Comparison of ENCODE assay signal across 8 mouse cellular contexts in the genomic region with DNA sequence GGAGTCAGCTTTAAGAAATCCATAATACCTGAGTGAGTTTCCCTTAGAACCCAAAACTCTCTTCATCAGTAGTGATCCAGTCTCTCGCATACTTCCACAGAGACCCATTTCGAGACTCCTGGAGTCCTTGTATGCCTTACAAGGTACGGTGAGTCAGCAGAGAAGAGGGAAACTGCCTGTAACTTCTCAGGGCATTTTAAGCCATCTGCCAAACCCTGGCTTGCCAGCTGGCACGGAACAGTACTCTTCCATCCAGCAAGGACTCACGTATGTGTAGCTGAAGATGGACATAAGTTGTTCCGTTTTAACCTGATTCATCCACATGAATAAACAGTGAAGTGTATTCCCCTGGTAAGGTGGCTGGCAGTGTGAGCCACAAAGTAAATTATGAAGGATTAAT.
DNase-seq lines count a peak whose midpoint lies in the region; ATAC-seq and TF ChIP-seq lines count a peak whose summit lies in the region.
"Had no signal": no experiment of that assay in that cellular context is flagged by ENCODE, and none has a peak within 500 bp of the region (broad histone marks: within the 10 kb centered on the region; RNA-seq: fewer than 3 reads in every experiment).

No protein-coding gene starts in this region.

- H3K9ac ChIP-seq in stomach, postnatal 0 days (ENCODE audit: low read length): no peak overlapping the region
- no peak overlapping the region for H3K9ac ChIP-seq in forebrain, embryonic 16.5 days (replicated peaks; ENCODE audit: low read depth, low read length)
- H3K9ac ChIP-seq: heart, embryonic 15.5 days had no signal

- no peak overlapping the region for H3K4me3 ChIP-seq in stomach, postnatal 0 days (ENCODE audit: low read depth, low read length)
- H3K4me3 ChIP-seq in forebrain, embryonic 16.5 days (replicated peaks; ENCODE audit: low read length): no peak overlapping the region
- H3K4me3 ChIP-seq: heart, embryonic 15.5 days had no signal

- H3K27me3 ChIP-seq in stomach, postnatal 0 days (ENCODE audit: control insufficient read depth, insufficient read depth, low read length): no peaks in the 10 kb centered on the region
- H3K27me3 ChIP-seq in forebrain, embryonic 16.5 days (replicated peaks; ENCODE audit: control insufficient read depth, insufficient read depth, low read length): no peaks in the 10 kb centered on the region
- H3K27me3 ChIP-seq: heart, embryonic 15.5 days had no signal

- H3K36me3 ChIP-seq in stomach, postnatal 0 days (ENCODE audit: control insufficient read depth, insufficient read depth, low read length): no peaks in the 10 kb centered on the region
- H3K36me3 ChIP-seq in forebrain, embryonic 16.5 days (ENCODE audit: control insufficient read depth, insufficient read depth): no peaks in the 10 kb centered on the region
- H3K36me3 ChIP-seq: heart, embryonic 15.5 days had no signal

- ATAC-seq in stomach, postnatal 0 days (ENCODE audit: low FRiP score, low TSS enrichment): peak; percentile 67; the same call in 1 of the 2 replicates
- ATAC-seq in forebrain, embryonic 16.5 days: no peak

- no peak for TF ChIP-seq CTCF in stomach, postnatal 0 days (IDR thresholded peaks at IDR 0.05; ENCODE audit: low read depth)

- H3K4me2 ChIP-seq in stomach, postnatal 0 days (replicated peaks; ENCODE audit: low read depth): no peak overlapping the region
- H3K4me2 ChIP-seq in forebrain, embryonic 16.5 days (ENCODE audit: low read length): no peak overlapping the region
- H3K4me2 ChIP-seq: heart, embryonic 15.5 days had no signal

- H3K27ac ChIP-seq in stomach, postnatal 0 days (replicated peaks): no peak overlapping the region
- H3K27ac ChIP-seq in forebrain, embryonic 16.5 days (ENCODE audit: low read length): no peak overlapping the region
- H3K27ac ChIP-seq: heart, embryonic 15.5 days had no signal

- H3K4me1 ChIP-seq in stomach, postnatal 0 days (replicated peaks; ENCODE audit: control insufficient read depth, insufficient read depth): no peaks in the 10 kb centered on the region
- H3K4me1 ChIP-seq in forebrain, embryonic 16.5 days (replicated peaks; ENCODE audit: control insufficient read depth, insufficient read depth, low read length): no peaks in the 10 kb centered on the region

- 59% methylated on average over 6 of the region's 6 CpGs for WGBS in stomach, postnatal 0 days
- 83% methylated on average over 6 of the region's 6 CpGs for WGBS in forebrain, embryonic 16.5 days

- DNase-seq in layer of hippocampus, adult 9-11 months: peak; percentile 6
- DNase-seq in layer of hippocampus, postnatal 25 days (ENCODE audit: extremely low spot score in 1 of 2, low spot score in 1 of 2): no peak
- DNase-seq in adrenal gland, postnatal 14 days: peak; percentile 63
- peak; percentile 27 to 47 for DNase-seq in heart, postnatal 10 days
- DNase-seq in stomach, postnatal 0 days (ENCODE audit: low spot score): peak; percentile 42
- DNase-seq in gastrocnemius, adult 8-10 months (ENCODE audit: low spot score in 2 of 2): no peak

- H3K9me3 ChIP-seq in stomach, postnatal 0 days (ENCODE audit: control insufficient read depth, low read length): no peaks in the 10 kb centered on the region
- H3K9me3 ChIP-seq in forebrain, embryonic 16.5 days (ENCODE audit: control insufficient read depth, low read length): no peaks in the 10 kb centered on the region
- H3K9me3 ChIP-seq: heart, embryonic 15.5 days had no signal

- intact Hi-C loops in heart, postnatal 10 days (cut with DNase I): no loop called here

- no peak for TF ChIP-seq EP300 in stomach, postnatal 0 days (optimal IDR thresholded peaks at IDR 0.05)

Comparison
In these comparisons a context has a peak if more than half of its experiments do, and no peak if none do; other contexts are left out.
1. DNase-seq: peak in layer of hippocampus, adult 9-11 months (single experiment), adrenal gland, postnatal 14 days (single experiment), heart, postnatal 10 days (2 of 2) and stomach, postnatal 0 days (single experiment); none in layer of hippocampus, postnatal 25 days (0 of 2) and gastrocnemius, adult 8-10 months (0 of 2).